Mouse (Mus musculus) heart, postnatal 10 days (tissue): ENCODE data around the gene AI837181. TPM values are rescaled to one million over a fixed set of nuclear protein-coding genes. Genes with fewer than 3 reads are reported as not detected.

Source experiments
- DNase-seq, 2 experiments: peaks; one replicate each; pipeline ENCODE4 v3.0.0; 2021
- intact Hi-C: fragments of 180-260 bp; cut with DNase I; formaldehyde crosslinking; loops from one replicate; pipeline ENCODE4 v1.15.1; 2025
- total RNA-seq, 2 experiments: library from RNA; stranded (reverse); gene quantifications; 2 replicates each; pipeline ENCODE4 v1.2.3; 2021

The AI837181 gene
- total RNA-seq, 2 experiments from 2014 or later: 40.3 to 43.8 TPM

DNA sequence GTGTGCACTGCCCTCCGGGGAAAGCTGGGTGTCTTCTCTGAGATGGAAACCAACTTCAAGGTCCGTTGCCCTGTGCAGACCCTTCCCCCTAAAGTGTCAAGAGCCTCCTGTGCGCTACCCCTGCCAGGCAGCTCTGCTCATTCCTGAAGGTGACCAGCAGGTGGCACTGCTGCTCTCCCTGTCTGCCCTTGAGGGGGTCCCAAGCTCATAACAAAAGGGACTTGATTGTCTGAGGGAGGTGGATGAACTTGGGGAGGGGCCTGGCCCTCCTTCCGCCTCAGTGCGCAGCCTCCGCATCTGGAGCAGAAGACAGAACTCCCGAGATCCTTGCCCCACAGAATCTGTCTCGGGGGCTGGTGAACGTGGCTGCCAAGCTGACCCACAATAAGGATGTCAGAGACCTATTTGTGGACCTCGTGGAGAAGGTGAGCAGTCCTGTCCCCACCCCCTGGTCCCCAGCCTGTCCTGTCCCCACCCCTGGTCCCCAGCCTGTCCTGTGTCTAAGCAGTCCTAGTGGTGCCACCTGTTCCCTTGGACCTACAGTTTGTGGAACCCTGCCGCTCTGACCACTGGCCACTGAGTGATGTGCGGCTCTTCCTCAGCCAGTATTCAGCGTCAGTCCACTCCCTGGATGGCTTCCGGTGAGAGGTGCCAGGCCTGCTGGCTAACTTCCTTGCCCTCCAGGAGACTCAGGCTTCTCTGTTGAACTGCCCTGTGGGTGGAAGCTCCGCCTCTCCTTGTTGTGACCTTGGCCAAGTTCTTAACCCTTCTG is 39.0 kb downstream of the AI837181 start:
- intact Hi-C loops: loop anchor here (2.0 kb wide), 1 partner anchor 23 kb away; no protein-coding TSS in a partner anchor
- DNase-seq: peak; percentile 71 to 73

DNA sequence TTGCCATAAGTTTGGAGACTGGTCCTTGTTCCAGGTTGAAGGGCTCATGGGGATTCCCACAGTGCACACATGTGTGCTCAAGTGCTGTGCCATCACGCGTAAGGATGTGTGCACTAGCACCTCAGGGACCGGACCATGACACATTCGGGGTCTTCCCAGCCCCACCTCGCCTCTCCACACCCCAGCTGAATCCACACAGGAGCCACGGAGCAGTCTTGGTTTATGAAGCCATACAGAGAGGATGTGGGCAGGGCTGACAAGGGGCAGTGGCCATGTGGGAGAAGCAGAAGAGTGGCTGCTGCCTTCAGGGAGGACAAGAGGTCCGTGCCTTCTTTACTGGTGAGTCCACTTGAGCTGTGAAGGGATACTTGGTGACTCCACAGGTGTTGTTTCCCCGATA is 40.1 kb downstream of the AI837181 start:
- intact Hi-C loops: loop anchor here (2.0 kb wide), 1 partner anchor 22 kb away; no protein-coding TSS in a partner anchor
- no peak for DNase-seq

DNA sequence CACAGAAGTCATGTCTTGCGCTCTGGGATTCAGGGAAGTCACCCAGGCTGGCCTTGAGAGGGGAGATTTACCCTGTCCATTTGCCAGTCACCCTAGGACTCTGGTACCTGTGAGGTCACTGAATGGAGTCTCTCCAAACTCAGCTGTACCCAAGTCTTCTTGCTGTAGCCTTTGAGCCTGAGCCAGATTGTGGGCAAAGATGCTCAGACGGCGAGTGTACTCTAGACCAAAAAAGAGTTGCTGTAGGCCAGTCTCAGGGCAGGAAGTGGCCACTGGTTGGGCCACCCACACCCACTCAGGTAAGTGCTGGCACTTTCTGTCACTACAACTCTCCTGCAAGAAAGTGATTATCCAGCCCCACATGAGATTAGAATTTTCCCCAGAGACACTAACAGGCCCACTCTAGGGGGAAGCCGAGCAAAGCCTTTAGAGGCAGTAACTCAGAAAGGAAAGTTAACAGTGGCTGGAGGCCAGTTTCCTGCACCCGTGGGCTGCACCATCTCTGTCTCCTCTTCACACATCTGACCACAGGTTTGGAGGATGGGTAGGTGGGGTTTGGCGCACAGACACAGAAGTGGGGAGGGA is 42.1 kb downstream of the AI837181 start:
- intact Hi-C loops: no loop called here
- no peak for DNase-seq

DNA sequence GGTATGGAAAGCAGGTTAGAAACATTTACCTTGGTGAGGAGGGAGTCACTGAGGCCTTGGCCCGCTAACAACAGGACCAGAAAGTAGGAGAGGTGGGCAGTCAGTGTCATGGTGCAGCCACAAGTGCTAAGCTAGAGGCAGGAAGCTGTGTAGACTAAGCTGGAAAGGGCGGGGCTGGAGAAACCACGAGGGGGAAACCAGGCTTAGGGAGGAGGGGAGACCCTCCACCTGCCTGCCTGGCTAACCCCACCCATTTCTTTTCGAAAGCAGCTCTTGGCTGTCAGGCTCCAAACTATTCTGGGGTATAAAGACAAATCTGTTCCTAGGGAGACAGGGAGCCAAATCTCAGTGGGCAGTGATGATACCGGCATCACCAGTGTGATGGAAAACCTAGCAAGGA is 43.4 kb downstream of the AI837181 start, which contains the start of gene Ctsw:
TSS of gene Ctsw (minus strand) at position 134 of the 400 bp plus-strand sequence.
- no peak for DNase-seq
- intact Hi-C loops: no loop called here

DNA sequence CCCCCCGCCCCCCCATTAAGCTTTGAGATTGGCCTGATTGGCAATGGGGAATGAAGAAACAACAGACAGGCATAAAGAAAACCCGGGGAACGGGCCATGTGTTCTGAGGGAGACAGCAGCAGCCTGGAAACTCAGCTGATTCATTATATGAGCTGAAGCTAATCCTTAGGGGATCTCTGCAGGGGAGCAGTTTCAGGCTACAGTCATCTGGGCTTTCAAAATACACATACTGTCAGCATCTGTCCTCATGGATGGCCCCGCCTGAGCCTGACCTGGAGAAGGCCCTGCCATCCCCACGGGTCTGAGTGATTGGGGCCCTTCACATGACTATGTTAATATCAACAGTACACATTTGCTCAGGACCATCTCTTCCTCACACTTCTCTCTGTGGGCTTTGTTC is 46.9 kb downstream of the AI837181 start:
- intact Hi-C loops: no loop called here
- DNase-seq: no peak

DNA sequence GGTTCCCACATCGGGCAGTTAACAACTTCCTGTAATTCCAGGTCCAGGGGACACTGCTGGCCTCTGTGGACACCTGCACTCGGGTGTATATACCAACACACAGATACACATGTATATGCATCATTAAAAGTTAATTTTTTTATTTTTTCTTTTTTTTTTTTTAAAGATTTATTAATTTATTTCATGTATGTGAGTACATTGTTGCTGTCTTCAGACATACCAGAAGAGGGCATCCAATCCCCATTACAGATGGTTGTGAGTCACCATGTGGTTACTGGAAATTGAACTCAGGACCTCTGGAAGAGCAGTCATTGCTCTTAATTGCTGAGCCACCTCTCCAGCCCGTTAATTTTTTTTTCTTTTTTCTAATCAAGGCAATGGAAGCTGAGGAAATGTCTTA is 47.9 kb downstream of the AI837181 start:
- DNase-seq: no peak
- intact Hi-C loops: no loop called here

DNA sequence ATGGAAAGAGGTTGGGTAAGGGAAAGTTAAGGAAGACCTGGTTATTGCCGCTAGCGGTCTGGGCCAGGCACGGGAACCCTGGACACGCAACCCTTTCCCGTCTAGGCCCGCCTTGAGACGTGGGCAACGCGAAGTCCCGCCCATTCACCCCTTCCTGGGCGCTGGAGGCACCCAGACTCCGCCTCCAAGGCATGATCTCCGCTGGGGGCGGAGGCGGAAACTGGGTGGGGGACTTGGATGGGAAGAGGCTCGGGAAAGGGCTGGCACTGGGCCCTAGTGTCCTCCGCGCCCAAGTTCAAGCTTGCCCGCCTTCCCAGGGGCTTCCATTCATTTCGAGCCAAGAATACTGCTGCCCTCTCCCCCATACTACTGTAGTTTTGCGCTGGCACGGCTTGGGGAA is 48.8 kb downstream of the AI837181 start, which contains the start of gene Efemp2:
TSS of gene Efemp2 (plus strand) at position 235 of the 400 bp plus-strand sequence.
- peak; percentile 82 to 88 for DNase-seq
- intact Hi-C loops: no loop called here

DNA sequence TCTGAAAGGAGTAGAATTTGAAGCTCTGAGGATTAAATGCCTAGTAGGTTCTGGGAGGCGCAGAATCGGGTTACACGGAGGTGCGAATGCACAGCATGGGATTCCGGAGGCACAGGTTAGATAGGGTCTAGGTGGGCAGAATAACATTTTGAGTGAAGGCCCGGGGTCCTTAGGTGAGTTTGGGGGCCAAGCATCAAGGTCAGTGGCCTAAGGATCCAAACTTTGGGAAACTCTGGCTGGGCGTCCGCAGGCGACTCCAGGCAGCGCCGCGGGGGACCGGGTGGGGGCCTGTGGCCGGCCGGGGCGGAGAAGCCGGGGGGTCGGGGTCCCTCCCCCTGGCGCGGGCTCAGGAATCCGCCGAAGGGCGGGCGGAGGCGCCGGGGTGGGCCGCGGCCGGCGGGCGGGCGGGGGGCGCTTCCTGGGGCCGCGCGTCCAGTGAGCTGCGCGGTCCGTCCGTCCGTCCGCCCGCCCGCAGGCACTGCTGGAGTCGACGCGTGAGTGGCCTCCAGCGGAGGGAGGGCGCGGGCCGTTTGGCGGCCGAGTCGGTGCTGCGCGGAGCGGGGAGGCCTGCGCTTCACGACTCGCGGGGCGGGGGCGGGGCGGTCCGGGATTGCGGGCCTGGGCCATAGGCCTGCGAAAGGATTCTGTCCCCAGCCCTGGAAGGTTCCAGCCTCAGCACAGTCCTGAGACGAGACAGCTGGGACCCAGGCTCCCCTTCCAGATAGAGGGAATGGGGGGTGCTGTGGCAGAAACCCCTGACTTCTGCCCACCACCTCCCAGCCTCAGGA is 49.5 kb downstream of the AI837181 start:
- intact Hi-C loops: no loop called here
- DNase-seq: peak; percentile 64

DNA sequence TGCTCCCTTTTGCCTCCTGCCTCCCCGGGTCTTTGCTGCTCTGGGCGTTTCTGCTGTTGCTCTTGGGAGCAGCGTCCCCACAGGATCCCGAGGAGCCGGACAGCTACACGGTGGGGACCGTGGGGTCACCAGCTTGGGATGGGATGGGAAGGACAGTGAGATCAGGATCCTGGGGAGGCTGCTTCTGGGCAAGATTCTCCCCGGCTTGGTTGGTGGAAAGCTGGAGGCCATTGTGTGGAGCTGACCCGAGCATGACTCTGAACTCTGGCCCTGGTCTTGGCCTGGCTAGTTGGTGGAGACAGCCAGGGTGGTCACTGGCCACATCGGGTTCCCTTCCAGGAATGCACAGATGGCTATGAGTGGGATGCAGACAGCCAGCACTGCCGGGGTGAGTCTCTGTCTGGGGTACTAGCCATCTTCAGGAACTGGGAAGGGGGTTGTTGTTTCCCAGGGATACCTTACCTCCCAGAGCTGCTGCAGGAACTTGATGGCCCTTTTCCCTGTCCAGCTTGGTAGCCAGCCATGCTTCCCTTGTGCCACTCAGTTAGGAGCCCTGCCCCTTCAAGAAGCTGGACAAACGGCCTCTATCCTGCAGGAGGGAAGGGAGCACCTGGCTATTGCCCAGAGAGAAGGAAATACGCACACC is 50.2 kb downstream of the AI837181 start:
- intact Hi-C loops: no loop called here
- DNase-seq: peak; percentile 28 to 46

Other genes with a start within 250 kb of the AI837181 start
- gene Pacs1, start 152.0 kb upstream of the AI837181 start, total RNA-seq: 10 to 100 TPM; 24.5 to 27.8 TPM
- 100 to 1,000 TPM; 129 to 136 TPM for gene Sf3b2, start 129.7 kb upstream of the AI837181 start, total RNA-seq
- gene Gal3st3, start 126.8 kb upstream of the AI837181 start, total RNA-seq: 10 to 100 TPM in 1 of 2 experiments, 1 to 10 TPM in 1; 9.4 to 14.6 TPM
- not detected for gene Catsper1, start 89.4 kb upstream of the AI837181 start, total RNA-seq
- 1 to 10 TPM; 2.6 to 3.1 TPM for gene Cst6, start 75.6 kb upstream of the AI837181 start, total RNA-seq
- gene Eif1ad, start 58.4 kb upstream of the AI837181 start, total RNA-seq: 10 to 100 TPM; 26.4 to 28.8 TPM
- gene Banf1, start 58.0 kb upstream of the AI837181 start, total RNA-seq: 100 to 1,000 TPM; 173 to 178 TPM
- 10 to 100 TPM; 47.7 to 50.7 TPM for gene Sart1, start 36.4 kb upstream of the AI837181 start, total RNA-seq
- not detected for gene Tsga10ip, start 22.6 kb upstream of the AI837181 start, total RNA-seq
- 100 to 1,000 TPM; 240 to 260 TPM for gene Drap1, start 165 bp upstream of the AI837181 start, total RNA-seq
- not detected for gene Fosl1, start 22.4 kb downstream of the AI837181 start, total RNA-seq
- 10 to 100 TPM; 12.5 to 14.5 TPM for gene Ccdc85b, start 32.8 kb downstream of the AI837181 start, total RNA-seq
- 10 to 100 TPM; 90.2 to 91.5 TPM for gene Fibp, start 35.5 kb downstream of the AI837181 start, total RNA-seq
- under 1 TPM; 0.41 to 0.45 TPM for gene Ctsw, start 43.4 kb downstream of the AI837181 start, total RNA-seq
- 10 to 100 TPM; 28.6 to 32.7 TPM for gene Efemp2, start 48.8 kb downstream of the AI837181 start, total RNA-seq
- gene Mus81, start 63.3 kb downstream of the AI837181 start, total RNA-seq: 10 to 100 TPM; 24.3 to 25.5 TPM
- 100 to 1,000 TPM; 497 to 519 TPM for gene Cfl1, start 65.3 kb downstream of the AI837181 start, total RNA-seq
- gene 1700020D05Rik, start 78.6 kb downstream of the AI837181 start, total RNA-seq: 1 to 10 TPM in 1 of 2 experiments, under 1 TPM in 1; 0.69 to 1.2 TPM
- gene Snx32, start 85.4 kb downstream of the AI837181 start, total RNA-seq: 1 to 10 TPM; 6.1 to 7.7 TPM
- not detected for gene Ovol1, start 135.5 kb downstream of the AI837181 start, total RNA-seq
- gene Ap5b1, start 142.9 kb downstream of the AI837181 start, total RNA-seq: 1 to 10 TPM; 4.1 to 4.5 TPM
- 10 to 100 TPM; 63.6 to 76.0 TPM for gene Rnaseh2c, start 176.7 kb downstream of the AI837181 start, total RNA-seq
- 10 to 100 TPM; 34.2 to 43.5 TPM for gene Kat5, start 185.1 kb downstream of the AI837181 start, total RNA-seq
- 10 to 100 TPM; 32.6 to 38.2 TPM for gene Rela, start 212.3 kb downstream of the AI837181 start, total RNA-seq
- gene Sipa1, start 238.6 kb downstream of the AI837181 start, total RNA-seq: 10 to 100 TPM; 44.2 to 49.6 TPM